Mouse (Mus musculus) CH12.LX (cell line): ENCODE data around the gene Tgfbr3. TPM values are rescaled to one million over a fixed set of nuclear protein-coding genes. Genes with fewer than 3 reads are reported as not detected.

Experiments
- DNase-seq: peaks from one replicate; pipeline ENCODE4 v3.0.0-alpha.2; 2013; ENCODE audit errors: extremely low read depth
- H3K27ac ChIP-seq: 2 replicates; pipeline ENCODE4 v1.5.1; 2012; ENCODE audit warnings: low read depth, mild to moderate bottlenecking, control low read depth, moderate library complexity; ENCODE audit not compliant: insufficient read depth
- H3K27me3 ChIP-seq: replicated peaks from 2 replicates; pipeline ENCODE3; 2012; ENCODE audit warnings: inconsistent platforms
- H3K36me3 ChIP-seq, 2 experiments: replicated peaks in 1 of 2; 2 replicates each; pipeline versions ENCODE3 to v1.6.1; 2012; ENCODE audit warnings: inconsistent platforms in 1 of 2, low read length in 1 of 2, mild to moderate bottlenecking in 1 of 2, mixed read lengths in 1 of 2, moderate library complexity in 1 of 2; ENCODE audit not compliant: control insufficient read depth in 1 of 2, insufficient read depth in 1 of 2
- H3K4me1 ChIP-seq, 2 experiments: 2 replicates each; pipeline ENCODE4 v1.6.1; 2012; ENCODE audit warnings: inconsistent platforms in 1 of 2, moderate library complexity in 1 of 2; ENCODE audit not compliant: insufficient read depth in 2 of 2, control insufficient read depth in 1 of 2
- H3K4me2 ChIP-seq: 2 replicates; pipeline ENCODE4 v1.6.1; 2012; ENCODE audit warnings: low read depth, mild to moderate bottlenecking, control low read depth; ENCODE audit not compliant: poor library complexity, insufficient read depth, severe bottlenecking
- H3K4me3 ChIP-seq, 3 experiments: fragments of 150-350 bp in 1 of 3; sonication (generic) in 1 of 3; replicated peaks in 1 of 3; 2 replicates each; pipeline versions ENCODE3 to v1.5.1; 2011 to 2012; ENCODE audit warnings: low read depth in 2 of 3, low read length in 2 of 3, mild to moderate bottlenecking in 2 of 3, moderate library complexity in 2 of 3, control low read depth in 1 of 3, improper control_type of control experiment in 1 of 3, inconsistent platforms in 1 of 3, mixed read lengths in 1 of 3; ENCODE audit not compliant: poor library complexity in 1 of 3
- H3K79me2 ChIP-seq: replicated peaks from 2 replicates; pipeline ENCODE4 v1.6.1; 2012; ENCODE audit warnings: mild to moderate bottlenecking, moderate library complexity; ENCODE audit not compliant: control insufficient read depth, poor library complexity, insufficient read depth, severe bottlenecking; ENCODE audit errors: extremely low read depth
- H3K9ac ChIP-seq: 2 replicates; pipeline ENCODE4 v1.6.1; 2012; ENCODE audit warnings: low read depth, mild to moderate bottlenecking, control low read depth, moderate library complexity; ENCODE audit not compliant: insufficient read depth
- H3K9me3 ChIP-seq: replicated peaks from 2 replicates; pipeline ENCODE3; 2012; ENCODE audit warnings: low read length, inconsistent platforms, mixed read lengths
- CHD2 ChIP-seq: IDR thresholded peaks from 2 replicates; pipeline ENCODE4 v1.6.1; 2011; ENCODE audit warnings: low read length, improper control_type of control experiment
- CTCF ChIP-seq, 2 experiments: IDR thresholded peaks in 1 of 2; conservative IDR thresholded peaks in 1 of 2; 2 replicates each; pipeline ENCODE4 v1.5.1; 2011 to 2012; ENCODE audit warnings: low read depth in 2 of 2, low read length in 2 of 2, improper control_type of control experiment in 1 of 2, inconsistent platforms in 1 of 2, mild to moderate bottlenecking in 1 of 2, moderate library complexity in 1 of 2
- EP300 ChIP-seq: IDR thresholded peaks from 2 replicates; pipeline ENCODE4 v1.6.1; 2011; ENCODE audit warnings: low read length, improper control_type of control experiment
- ETS1 ChIP-seq: conservative IDR thresholded peaks from 2 replicates; pipeline ENCODE4 v1.6.1; 2012; ENCODE audit warnings: low read depth, mild to moderate bottlenecking, inconsistent platforms, low read length, improper control_type of control experiment, moderate library complexity
- MAZ ChIP-seq: IDR thresholded peaks from 2 replicates; pipeline ENCODE4 v1.6.1; 2012; ENCODE audit warnings: low read depth, mild to moderate bottlenecking, inconsistent platforms, low read length, improper control_type of control experiment, moderate library complexity
- MXI1 ChIP-seq: IDR thresholded peaks from 2 replicates; pipeline ENCODE4 v1.6.1; 2011; ENCODE audit warnings: mild to moderate bottlenecking, low read depth, low read length, improper control_type of control experiment
- MYC ChIP-seq: IDR thresholded peaks from 2 replicates; pipeline ENCODE4 v1.6.1; 2011; ENCODE audit warnings: low read depth, mild to moderate bottlenecking, improper control_type of control experiment, low read length
- PAX5 ChIP-seq: IDR thresholded peaks from 2 replicates; pipeline ENCODE4 v1.6.1; 2012; ENCODE audit warnings: low read length, inconsistent platforms, mixed read lengths
- POLR2A ChIP-seq: IDR thresholded peaks from 2 replicates; pipeline ENCODE4 v1.6.1; 2011; ENCODE audit warnings: low read depth, mild to moderate bottlenecking, improper control_type of control experiment, low read length
- POLR2AphosphoS2 ChIP-seq: IDR thresholded peaks from 2 replicates; pipeline ENCODE4 v1.6.1; 2011; ENCODE audit warnings: low read depth, low read length, improper control_type of control experiment
- RCOR1 ChIP-seq: conservative IDR thresholded peaks from 2 replicates; pipeline ENCODE4 v1.6.1; 2012; ENCODE audit warnings: low read depth, mild to moderate bottlenecking, inconsistent platforms, low read length, improper control_type of control experiment
- SIN3A ChIP-seq: IDR thresholded peaks from 2 replicates; pipeline ENCODE4 v1.6.1; 2012; ENCODE audit warnings: low read length, improper control_type of control experiment, inconsistent platforms
- SMC3 ChIP-seq: IDR thresholded peaks from 2 replicates; pipeline ENCODE4 v1.6.1; 2011; ENCODE audit warnings: low read depth, low read length, improper control_type of control experiment
- TBP ChIP-seq: conservative IDR thresholded peaks from 2 replicates; pipeline ENCODE4 v1.6.1; 2011; ENCODE audit warnings: low read depth, low read length, improper control_type of control experiment
- USF2 ChIP-seq: conservative IDR thresholded peaks from 2 replicates; pipeline ENCODE4 v1.6.1; 2011; ENCODE audit warnings: low read depth, low read length, improper control_type of control experiment
- ZC3H11A ChIP-seq: IDR thresholded peaks from 2 replicates; pipeline ENCODE4 v1.6.1; 2012; ENCODE audit warnings: low read depth, mild to moderate bottlenecking, inconsistent platforms, low read length, improper control_type of control experiment
- ZMIZ1 ChIP-seq: IDR thresholded peaks from 2 replicates; pipeline ENCODE4 v1.6.1; 2012; ENCODE audit warnings: low read depth, mild to moderate bottlenecking, inconsistent platforms, low read length, improper control_type of control experiment
- ZNF384 ChIP-seq: IDR thresholded peaks from 2 replicates; pipeline ENCODE4 v1.6.1; 2012; ENCODE audit warnings: low read depth, low read length, improper control_type of control experiment, inconsistent platforms
- dilution Hi-C: fragments of 300-500 bp; cut with MboI; formaldehyde crosslinking; loops from 2 replicates; pipeline ENCODE4 v1.14.3; 2020; ENCODE audit warnings: low sequenced_read_pairs; ENCODE audit not compliant: extremely low pct_unique_long_range_greater_than_20kb, extremely low pct_ligation_motif_present
- in situ Hi-C: fragments of 300-500 bp; cut with MboI; formaldehyde crosslinking; loops from 3 replicates; pipeline ENCODE4 v1.14.3; 2019; ENCODE audit warnings: low sequenced_read_pairs, low pct_ligation_motif_present, low pct_unique_long_range_greater_than_20kb, mixed read lengths
- polyA plus RNA-seq: library from polyadenylated mRNA; unstranded; fragments of >175 nt; gene quantifications from 2 replicates; pipeline ENCODE4 v1.2.1, GENCODE M21; 2012; ENCODE audit warnings: low read depth; ENCODE audit not compliant: insufficient read length
- total RNA-seq, 2 experiments: library from RNA; depleted of rRNA; stranded (reverse); fragments of 300-350 nt in 1 of 2; fragments of >200 nt in 1 of 2; gene quantifications; 2 replicates each; pipeline ENCODE4 v1.2.3; 2012 to 2014

The Tgfbr3 gene
- total and polyA plus RNA-seq, 3 experiments, result 0.13 to 0.46 (median 0.30) TPM

DNA sequence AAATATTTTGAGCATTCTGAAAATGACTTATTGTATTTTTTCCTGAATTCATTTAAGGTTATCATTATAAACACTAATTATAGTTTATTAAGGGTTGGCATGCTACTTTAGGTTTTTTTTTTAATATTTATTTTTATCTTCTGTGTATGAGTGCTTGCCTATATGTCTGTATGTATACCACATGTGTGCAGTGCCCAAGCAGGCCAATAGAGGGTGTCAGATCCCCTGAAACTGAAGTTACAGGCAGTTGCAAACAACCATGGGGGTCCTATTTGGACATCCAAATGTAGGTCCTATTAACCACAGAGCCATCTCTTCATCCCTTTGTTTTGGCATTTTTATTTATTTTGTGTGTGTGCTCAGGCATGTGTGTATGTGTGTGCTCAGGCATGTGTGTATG lies 61.8 kb downstream of the Tgfbr3 start:
- in situ Hi-C loops (no loop called here), dilution Hi-C loops (no loop called here)
- Histone ChIP-seq H3K79me2 (no peaks in the 10 kb centered on the region), H3K4me2 (no peak overlapping the region), H3K4me3 (no peak overlapping the region), H3K36me3 (no peaks in the 10 kb centered on the region), H3K9ac (no peak overlapping the region), H3K4me1 (peaks cover 7 to 27% of the 10 kb centered on the region in 2 experiments; a peak in 2 of 4 replicates), H3K27me3 (no peaks in the 10 kb centered on the region), H3K9me3 (no peaks in the 10 kb centered on the region), H3K27ac (no peak overlapping the region)
- no peak for DNase-seq
- TF ChIP-seq CTCF (conservative IDR thresholded peaks at IDR 0.05 in 1 of 2, IDR thresholded peaks at IDR 0.05 in 1 of 2; ENCODE audit: low read depth in 2 of 2, low read length in 2 of 2), result no peak
- no peak for TF ChIP-seq ZMIZ1
- TF ChIP-seq MAZ, result no peak
- no peak for TF ChIP-seq POLR2A
- TF ChIP-seq EP300, result no peak
- no peak for TF ChIP-seq ETS1
- TF ChIP-seq TBP, result no peak
- TF ChIP-seq ZNF384, result no peak
- TF ChIP-seq USF2, result no peak
- no peak for TF ChIP-seq POLR2AphosphoS2
- no peak for TF ChIP-seq SMC3
- no peak for TF ChIP-seq MXI1
- TF ChIP-seq CHD2, result no peak

DNA sequence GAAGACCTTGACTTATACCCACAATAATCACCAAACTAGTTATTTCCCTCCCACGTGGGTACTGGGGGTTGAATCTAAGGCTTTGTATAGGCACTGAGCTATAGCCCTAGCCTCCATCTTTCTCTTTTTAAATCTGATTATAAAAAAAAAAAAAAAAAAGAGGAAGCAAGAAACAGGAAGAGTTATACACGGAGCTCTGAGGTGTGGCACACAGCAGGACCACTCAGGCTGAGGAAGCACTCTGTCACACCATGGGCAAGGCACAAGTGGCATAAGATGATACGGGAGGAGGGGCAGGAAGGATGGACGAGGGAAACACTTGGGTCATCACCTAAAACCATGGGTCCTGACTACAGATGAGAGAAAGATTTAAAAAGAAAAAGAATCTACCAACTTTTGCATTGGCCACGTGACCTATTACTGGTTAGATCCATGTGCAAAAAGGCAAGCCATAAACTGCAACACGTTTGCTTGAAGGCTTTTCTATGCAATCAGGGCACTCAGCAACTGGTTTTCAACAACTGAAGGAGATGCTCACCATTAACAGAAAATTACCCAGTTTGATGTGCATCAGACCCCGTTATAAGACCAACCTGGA lies 64.5 kb downstream of the Tgfbr3 start:
- Histone ChIP-seq H3K36me3 (no peaks in the 10 kb centered on the region), H3K27me3 (no peaks in the 10 kb centered on the region), H3K4me2 (no peak overlapping the region), H3K79me2 (no peaks in the 10 kb centered on the region), H3K4me1 (peaks cover 7 to 35% of the 10 kb centered on the region in 2 experiments; a peak in 3 of 4 replicates), H3K27ac (no peak overlapping the region), H3K4me3 (no peak overlapping the region), H3K9ac (no peak overlapping the region), H3K9me3 (no peaks in the 10 kb centered on the region)
- in situ Hi-C loops, result no loop called here
- TF ChIP-seq ZC3H11A (no peak), ZNF384 (peak; percentile 79), SIN3A (no peak)
- peak; percentile 25 for DNase-seq
- dilution Hi-C loops, result no loop called here

DNA sequence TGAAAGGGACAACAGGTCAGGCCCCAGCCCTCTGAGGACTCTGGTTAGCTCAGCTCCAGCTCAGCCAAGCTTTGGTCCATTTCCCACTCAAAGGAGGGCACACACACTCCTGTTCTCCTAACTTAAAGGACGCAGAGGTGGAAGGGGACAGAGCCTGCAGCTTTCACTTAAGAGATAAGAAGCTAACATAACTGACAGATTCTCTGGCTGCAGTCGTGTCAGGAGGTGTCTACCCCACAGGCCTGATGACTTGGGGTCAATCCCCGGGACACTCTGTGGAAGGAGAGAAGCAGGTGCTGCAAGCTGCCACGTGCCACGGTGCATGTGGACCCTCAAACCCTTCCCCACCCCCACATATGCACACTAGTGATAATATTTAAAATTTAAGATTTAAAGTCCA lies 65.3 kb downstream of the Tgfbr3 start:
- Histone ChIP-seq H3K27me3 (no peaks in the 10 kb centered on the region), H3K36me3 (no peaks in the 10 kb centered on the region), H3K4me2 (no peak overlapping the region), H3K9ac (no peak overlapping the region), H3K27ac (no peak overlapping the region), H3K79me2 (no peaks in the 10 kb centered on the region), H3K4me1 (peaks cover 7 to 35% of the 10 kb centered on the region in 2 experiments; a peak in 3 of 4 replicates), H3K4me3 (no peak overlapping the region), H3K9me3 (no peaks in the 10 kb centered on the region)
- in situ Hi-C loops, result no loop called here
- dilution Hi-C loops, result no loop called here
- no peak for DNase-seq
- TF ChIP-seq RCOR1, result no peak
- no peak for TF ChIP-seq PAX5
- no peak for TF ChIP-seq MYC
- TF ChIP-seq POLR2AphosphoS2, result no peak
